Mouse (Mus musculus) heart, postnatal 0 days (tissue): ENCODE measurements around the gene Ints1. TPM values are rescaled to one million over a fixed set of nuclear protein-coding genes. Genes with fewer than 3 reads are reported as not detected.
A peak's percentile ranks its signal among the peaks of the same experiment; 100 is the strongest.

Experiments used
- ATAC-seq: fragments of 200-750 bp; cut with Nextera tagmentation; 2 replicates; pipeline ENCODE4 v1.8.0; 2017; ENCODE audit warnings: low read depth, moderate number of reproducible peaks, moderate library complexity; ENCODE audit not compliant: insufficient read depth
- DNase-seq: peaks from one replicate; pipeline ENCODE4 v3.0.0-alpha.2; 2016; ENCODE audit warnings: low spot score
- H3K27ac ChIP-seq: fragments of 300-500 bp; sonication (generic); 2 replicates; pipeline ENCODE4 v1.5.1; 2014; ENCODE audit warnings: low read depth, mild to moderate bottlenecking
- H3K27me3 ChIP-seq: fragments of 300-500 bp; sonication (generic); 2 replicates; pipeline ENCODE4 v1.6.1; 2014; ENCODE audit warnings: low read length, mixed read lengths; ENCODE audit not compliant: control insufficient read depth, insufficient read depth
- H3K36me3 ChIP-seq: fragments of 300-500 bp; sonication (generic); replicated peaks from 2 replicates; pipeline ENCODE4 v1.6.1; 2014; ENCODE audit warnings: low read length, mixed read lengths; ENCODE audit not compliant: control insufficient read depth, insufficient read depth
- H3K4me1 ChIP-seq: fragments of 300-500 bp; sonication (generic); 2 replicates; pipeline ENCODE4 v1.6.1; 2014; ENCODE audit warnings: antibody characterized with exemption; ENCODE audit not compliant: control insufficient read depth, insufficient read depth
- H3K4me2 ChIP-seq: fragments of 300-500 bp; sonication (generic); 2 replicates; pipeline ENCODE4 v1.6.1; 2014; ENCODE audit warnings: low read depth, mild to moderate bottlenecking, low read length, moderate library complexity
- H3K4me3 ChIP-seq: fragments of 300-500 bp; sonication (generic); 2 replicates; pipeline ENCODE4 v1.5.1; 2014; ENCODE audit warnings: low read depth, low read length
- H3K9ac ChIP-seq: fragments of 300-500 bp; sonication (generic); replicated peaks from 2 replicates; pipeline ENCODE4 v1.6.1; 2014; ENCODE audit warnings: low read depth, low read length, mixed read lengths
- H3K9me3 ChIP-seq: fragments of 300-500 bp; sonication (generic); replicated peaks from 2 replicates; pipeline ENCODE4 v1.6.1; 2016; ENCODE audit warnings: low read length; ENCODE audit not compliant: control insufficient read depth
- CTCF ChIP-seq: IDR thresholded peaks from 2 replicates; pipeline ENCODE4 v1.5.1; 2016; ENCODE audit warnings: antibody characterized with exemption, control low read depth, low read depth
- EP300 ChIP-seq: IDR thresholded peaks from 2 replicates; pipeline ENCODE4 v1.6.1; 2016; ENCODE audit warnings: antibody characterized with exemption, low read depth
- WGBS: fragments of 180-500 bp; shearing (Covaris S2); extraction: QIAGEN DNeasy Blood & Tissue Kit; methylation state at CpG from one replicate; pipeline ENCODE4 v1.1.7; 2014; 5-methylcytosine and 5-hydroxymethylcytosine counted together
- polyA plus RNA-seq: library from polyadenylated mRNA; unstranded; fragments of >200 nt; fragmentation: Nextera tagmentation; extraction: Ambion mirVana; gene quantifications from 2 replicates; pipeline ENCODE4 v1.2.1, GENCODE M21; 2015
- total RNA-seq: library from RNA; depleted of rRNA; stranded (reverse); fragments of >200 nt; gene quantifications from 2 replicates; pipeline ENCODE4 v1.2.3, GENCODE M21; 2014; ENCODE audit warnings: low replicate concordance

Gene Ints1
- total and polyA plus RNA-seq, 2 experiments from 2014 or later, result 10.6 to 92.0 TPM

DNA sequence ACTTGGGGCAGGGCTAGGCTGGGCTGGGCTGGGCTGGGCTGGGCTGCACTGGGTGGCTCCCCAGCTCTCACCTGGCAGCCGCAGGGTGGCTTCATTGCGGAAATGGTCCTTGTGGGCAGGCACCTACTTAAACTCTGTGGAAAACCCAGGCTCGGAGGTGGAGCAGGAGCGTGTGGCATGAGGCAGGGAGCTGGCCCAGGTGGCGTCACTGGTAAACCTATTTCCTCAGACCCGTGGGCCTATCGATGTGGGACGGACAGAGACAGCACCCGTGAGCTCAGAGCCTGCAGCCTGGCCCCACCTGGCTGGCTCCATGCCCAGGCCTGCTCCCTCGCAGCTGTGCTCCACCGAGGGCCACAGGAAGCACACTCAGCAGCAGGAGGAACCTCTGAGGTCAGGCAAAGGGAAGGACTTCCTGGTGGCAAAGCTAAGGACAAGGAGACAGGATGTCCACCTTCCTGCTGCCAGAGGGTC lies 42.8 kb downstream of the Ints1 start:
- ATAC-seq (no peak), DNase-seq (peak; percentile 16)
- H3K36me3 ChIP-seq, result no peaks in the 10 kb centered on the region
- no peak overlapping the region for H3K4me3 ChIP-seq
- H3K27ac ChIP-seq, result no peak overlapping the region
- peak overlapping the region; percentile 32; the same call in 1 of the 2 replicates for H3K4me2 ChIP-seq
- 53% methylated on average over 11 of the region's 11 CpGs for WGBS
- no peaks in the 10 kb centered on the region for H3K27me3 ChIP-seq
- no peak overlapping the region for H3K9ac ChIP-seq
- TF ChIP-seq CTCF (no peak), EP300 (no peak)
- no peaks in the 10 kb centered on the region for H3K9me3 ChIP-seq
- H3K4me1 ChIP-seq, result peaks cover 31% of the 10 kb centered on the region

DNA sequence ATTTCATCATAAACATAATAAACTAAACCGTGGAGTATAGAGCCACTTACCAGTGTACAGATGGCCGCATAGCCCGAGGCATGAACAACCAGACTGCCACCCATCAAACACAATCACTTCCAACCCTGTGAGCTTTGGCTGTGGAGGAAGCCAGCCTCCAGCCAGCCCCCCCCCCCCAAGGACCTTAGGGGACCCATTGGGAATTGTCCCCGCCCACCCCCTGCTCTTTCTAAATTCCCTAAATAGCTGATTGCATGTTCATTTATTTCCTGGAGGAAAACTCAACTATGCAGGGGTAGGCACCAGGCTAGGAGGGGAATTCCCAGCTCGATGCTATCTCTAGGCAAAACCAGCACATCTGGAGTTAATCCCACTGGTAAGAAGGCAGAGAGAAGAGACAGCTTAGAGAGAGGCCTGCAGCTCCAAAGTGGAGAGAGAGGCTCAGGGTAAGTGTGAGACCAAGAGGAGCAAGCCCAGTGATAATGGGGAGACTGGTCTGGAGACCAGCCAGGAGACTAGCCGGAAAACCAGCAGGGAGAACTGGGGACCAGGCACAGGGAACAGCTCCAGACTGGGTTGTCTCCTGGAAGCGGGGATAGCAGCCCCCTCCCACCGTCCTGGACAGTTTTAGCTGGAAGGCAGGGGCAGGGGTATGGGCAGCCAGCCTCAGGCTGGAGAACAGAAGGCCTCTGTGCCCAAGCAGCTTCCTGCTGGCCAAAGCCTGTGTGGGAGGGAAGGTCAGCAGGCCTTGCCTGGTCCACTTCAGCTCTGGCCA lies 44.6 kb downstream of the Ints1 start:
- no peak overlapping the region for H3K9ac ChIP-seq
- H3K27ac ChIP-seq, result peak overlapping the region; percentile 1; the same call in 1 of the 2 replicates
- 50% methylated on average over 8 of the region's 8 CpGs for WGBS
- no peak for DNase-seq
- ATAC-seq, result 0 out of 2 replicates have a peak, but pooled peaks have one; percentile 22
- H3K4me1 ChIP-seq, result peaks cover 29% of the 10 kb centered on the region
- TF ChIP-seq EP300, result no peak
- no peak for TF ChIP-seq CTCF
- no peak overlapping the region for H3K4me3 ChIP-seq
- H3K4me2 ChIP-seq, result 0 out of 2 replicates have a peak overlapping the region, but pooled peaks have one; percentile 18
- H3K36me3 ChIP-seq, result no peaks in the 10 kb centered on the region
- no peaks in the 10 kb centered on the region for H3K27me3 ChIP-seq
- no peaks in the 10 kb centered on the region for H3K9me3 ChIP-seq

DNA sequence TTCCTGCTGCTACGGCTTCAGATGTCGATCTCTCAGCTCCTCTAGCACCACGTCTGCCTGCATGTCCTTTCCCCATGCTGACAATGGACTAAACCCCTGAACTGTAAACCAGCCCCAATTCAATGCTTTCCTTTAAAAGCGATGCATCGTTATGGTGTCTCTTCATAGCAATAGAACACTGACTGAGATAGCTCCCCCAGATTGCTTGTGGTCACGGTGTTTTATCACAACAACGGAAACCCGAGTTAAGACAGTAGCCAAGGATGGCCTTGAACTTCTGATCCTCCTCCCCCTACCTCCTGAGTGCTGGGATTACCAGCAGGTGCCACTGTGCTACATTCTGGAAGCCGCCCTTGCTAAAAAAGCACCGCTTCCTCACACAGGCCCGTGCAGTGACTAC lies 48.2 kb downstream of the Ints1 start:
- TF ChIP-seq CTCF (no peak), EP300 (no peak)
- DNase-seq (no peak), ATAC-seq (no peak)
- Histone ChIP-seq H3K4me3 (no peak overlapping the region), H3K4me2 (no peak overlapping the region), H3K36me3 (no peaks in the 10 kb centered on the region), H3K27ac (no peak overlapping the region), H3K9ac (no peak overlapping the region), H3K9me3 (no peaks in the 10 kb centered on the region), H3K27me3 (no peaks in the 10 kb centered on the region), H3K4me1 (0 out of 2 replicates have a peak, but pooled peaks cover 9% of the 10 kb centered on the region)
- 78% methylated on average over 11 of the region's 11 CpGs for WGBS

DNA sequence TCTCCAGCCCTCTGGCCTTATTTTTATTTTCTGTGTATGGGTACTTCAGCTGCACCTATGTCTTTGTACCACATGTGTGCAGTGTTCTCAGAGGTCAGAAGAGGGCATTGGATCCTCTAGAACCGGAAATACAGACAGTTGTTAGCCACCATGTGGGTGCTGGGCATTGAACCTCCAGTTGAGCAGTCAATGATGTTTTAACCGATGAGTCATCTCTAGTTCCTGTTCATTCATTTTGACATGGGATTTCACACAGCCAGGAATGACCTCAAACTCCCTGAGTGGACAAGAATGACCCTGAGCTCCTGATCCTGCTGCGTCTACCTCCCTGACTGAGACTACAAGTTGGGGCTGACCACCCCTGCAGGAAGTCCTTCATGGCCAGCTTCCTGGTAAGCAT lies 49.3 kb downstream of the Ints1 start:
- Histone ChIP-seq H3K4me3 (no peak overlapping the region), H3K36me3 (no peaks in the 10 kb centered on the region), H3K9me3 (no peaks in the 10 kb centered on the region), H3K4me2 (no peak overlapping the region), H3K27ac (no peak overlapping the region), H3K27me3 (no peaks in the 10 kb centered on the region), H3K9ac (no peak overlapping the region), H3K4me1 (0 out of 2 replicates have a peak, but pooled peaks cover 8% of the 10 kb centered on the region)
- WGBS, result 73% methylated on average over 3 of the region's 3 CpGs
- TF ChIP-seq EP300 (no peak), CTCF (no peak)
- DNase-seq (no peak), ATAC-seq (no peak)

DNA sequence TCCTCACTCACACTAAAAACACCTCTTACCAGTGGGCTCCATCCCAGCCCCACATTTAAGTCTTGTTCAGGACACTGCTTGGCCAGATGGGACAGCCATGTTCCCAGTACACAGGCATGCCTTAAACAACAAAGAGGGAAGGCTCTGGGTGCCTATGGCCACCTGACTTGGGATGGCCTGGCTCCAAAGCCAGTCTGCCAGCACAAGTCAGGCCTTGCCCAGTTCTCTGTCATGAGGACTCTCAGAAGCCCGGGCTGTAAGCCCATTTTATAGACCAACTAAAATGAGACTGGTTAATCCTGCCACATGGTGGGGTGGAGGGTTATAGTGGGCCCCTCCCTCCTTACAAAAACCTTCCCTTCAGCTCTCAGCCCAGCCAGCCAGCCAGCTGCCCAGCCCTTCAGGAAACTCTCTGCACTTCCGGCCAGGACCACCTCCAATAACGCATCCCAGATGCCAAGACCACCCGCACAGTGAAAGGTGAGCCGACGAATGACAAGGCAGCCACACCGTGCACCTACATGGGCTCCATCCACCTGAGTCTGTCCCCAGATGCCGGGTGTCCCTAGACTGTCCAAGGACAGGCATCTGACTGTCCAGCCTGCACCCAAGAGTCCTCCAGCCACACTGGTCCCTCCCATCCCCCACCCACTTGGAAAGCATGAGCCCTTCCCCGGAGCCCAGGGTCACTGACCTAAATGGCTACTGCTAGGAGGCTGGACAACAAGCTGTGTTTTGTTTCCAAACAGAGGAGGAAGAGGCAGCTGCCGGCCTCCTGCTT lies 50.9 kb downstream of the Ints1 start:
- TF ChIP-seq CTCF, result no peak
- no peak for TF ChIP-seq EP300
- Histone ChIP-seq H3K36me3 (no peaks in the 10 kb centered on the region), H3K9ac (no peak overlapping the region), H3K4me1 (no peaks in the 10 kb centered on the region), H3K27ac (0 out of 2 replicates have a peak overlapping the region, but pooled peaks have one; percentile 20), H3K4me2 (no peak overlapping the region), H3K4me3 (no peak overlapping the region), H3K9me3 (no peaks in the 10 kb centered on the region), H3K27me3 (no peaks in the 10 kb centered on the region)
- DNase-seq (no peak), ATAC-seq (peak; percentile 18; the same call in 1 of the 2 replicates)
- WGBS, result 53% methylated on average over 10 of the region's 10 CpGs
